Mouse (Mus musculus) liver, embryonic 14.5 days (tissue): ENCODE results near the gene Ntrk3. TPM values are rescaled to one million over a fixed set of nuclear protein-coding genes. Genes with fewer than 3 reads are reported as not detected.

Source experiments
- ATAC-seq: fragments of 200-750 bp; cut with Nextera tagmentation; 2 replicates; pipeline ENCODE4 v1.8.0; 2017; ENCODE audit warnings: moderate number of reproducible peaks, mild to moderate bottlenecking, moderate library complexity; ENCODE audit not compliant: insufficient read depth
- DNase-seq, 3 experiments: peaks; one replicate each; pipeline ENCODE4 v3.0.0-alpha.2; 2012 to 2013; ENCODE audit warnings: low read depth in 3 of 3, low spot score in 3 of 3
- H3K27ac ChIP-seq: fragments of 300-500 bp; sonication (generic); 2 replicates; pipeline ENCODE4 v1.5.1; 2014; ENCODE audit warnings: moderate library complexity, mild to moderate bottlenecking, control low read depth, inconsistent platforms
- H3K27me3 ChIP-seq: fragments of 300-500 bp; sonication (generic); 2 replicates; pipeline ENCODE4 v1.6.1; 2014; ENCODE audit warnings: mild to moderate bottlenecking, low read length, moderate library complexity; ENCODE audit not compliant: control insufficient read depth, insufficient read depth
- H3K36me3 ChIP-seq: fragments of 300-500 bp; sonication (generic); replicated peaks from 2 replicates; pipeline ENCODE4 v1.6.1; 2014; ENCODE audit warnings: low read depth; ENCODE audit not compliant: control insufficient read depth, insufficient read depth
- H3K4me1 ChIP-seq, 2 experiments: fragments of 200-500 bp in 1 of 2; fragments of 300-500 bp in 1 of 2; sonication (generic) in 1 of 2; replicated peaks; 2 replicates each; pipeline ENCODE4 v1.6.1; 2012 to 2014; ENCODE audit warnings: antibody characterized with exemption in 1 of 2, inconsistent platforms in 1 of 2, low read length in 1 of 2; ENCODE audit not compliant: control insufficient read depth in 2 of 2, insufficient read depth in 2 of 2
- H3K4me2 ChIP-seq: fragments of 300-500 bp; sonication (generic); 2 replicates; pipeline ENCODE4 v1.6.1; 2014; ENCODE audit warnings: low read depth, mild to moderate bottlenecking, control low read depth, moderate library complexity
- H3K4me3 ChIP-seq, 2 experiments: fragments of 200-500 bp in 1 of 2; fragments of 300-500 bp in 1 of 2; sonication (generic) in 1 of 2; 2 replicates each; pipeline ENCODE4 v1.5.1; 2012 to 2014; ENCODE audit warnings: low read depth in 2 of 2, low read length in 2 of 2, mild to moderate bottlenecking in 2 of 2, control low read depth in 1 of 2, inconsistent platforms in 1 of 2, moderate library complexity in 1 of 2; ENCODE audit not compliant: insufficient read depth in 1 of 2
- H3K9ac ChIP-seq: fragments of 300-500 bp; sonication (generic); replicated peaks from 2 replicates; pipeline ENCODE4 v1.6.1; 2014; ENCODE audit warnings: mild to moderate bottlenecking, control low read depth, moderate library complexity
- H3K9me3 ChIP-seq: fragments of 300-500 bp; sonication (generic); 2 replicates; pipeline ENCODE4 v1.6.1; 2016; ENCODE audit warnings: low read length, mixed read lengths; ENCODE audit not compliant: control insufficient read depth
- CTCF ChIP-seq: IDR thresholded peaks from 2 replicates; pipeline ENCODE4 v1.5.1; 2016; ENCODE audit warnings: antibody characterized with exemption, low read depth, control low read depth
- EP300 ChIP-seq: IDR thresholded peaks from 2 replicates; pipeline ENCODE4 v1.6.1; 2016; ENCODE audit warnings: antibody characterized with exemption, low read depth
- WGBS: fragments of 180-500 bp; shearing (Covaris S2); extraction: QIAGEN DNeasy Blood & Tissue Kit; methylation state at CpG from one replicate; pipeline ENCODE4 v1.1.7; 2014; ENCODE audit not compliant: insufficient replicate concordance; 5-methylcytosine and 5-hydroxymethylcytosine counted together
- polyA plus RNA-seq, 2 experiments: library from polyadenylated mRNA; depleted of rRNA in 1 of 2; stranded (reverse) in 1 of 2; unstranded in 1 of 2; fragments of >200 nt; fragmentation: Nextera tagmentation in 1 of 2; extraction: Ambion mirVana in 1 of 2; gene quantifications; 2 replicates each; pipeline versions ENCODE4 v1.2.1 to v1.2.3; 2012 to 2014

Gene Ntrk3
- polyA plus RNA-seq, 2 experiments = 0.14 to 0.25 TPM

GRCm38 (mm10) chr7:78589766-78590165 is 148.0 kb downstream of the Ntrk3 start:
- no peaks in the 10 kb centered on the region for H3K4me1 ChIP-seq
- no peak overlapping the region for H3K4me3 ChIP-seq
- no peak overlapping the region for H3K27ac ChIP-seq
- WGBS = 50% methylated on average over 7 of the region's 7 CpGs
- no peak overlapping the region for H3K4me2 ChIP-seq
- no peak overlapping the region for H3K9ac ChIP-seq
- no peak for TF ChIP-seq EP300
- TF ChIP-seq CTCF = no peak
- no peaks in the 10 kb centered on the region for H3K27me3 ChIP-seq
- DNase-seq (no peak), ATAC-seq (no peak)
- H3K9me3 ChIP-seq = no peaks in the 10 kb centered on the region
- no peaks in the 10 kb centered on the region for H3K36me3 ChIP-seq

- no peaks in the 10 kb centered on the region for H3K36me3 ChIP-seq
- ATAC-seq = no peak
These were observed 151.0 kb downstream of the Ntrk3 start for GRCm38 (mm10) chr7:78586800-78587199.

GRCm38 (mm10) chr7:78585960-78586359 is 151.9 kb downstream of the Ntrk3 start:
- no peak overlapping the region for H3K4me2 ChIP-seq
- no peak overlapping the region for H3K27ac ChIP-seq
- 43% methylated on average over 7 of the region's 7 CpGs for WGBS
- no peaks in the 10 kb centered on the region for H3K4me1 ChIP-seq
- no peak for DNase-seq
- TF ChIP-seq EP300 (no peak), CTCF (no peak)
- no peaks in the 10 kb centered on the region for H3K9me3 ChIP-seq
- no peaks in the 10 kb centered on the region for H3K36me3 ChIP-seq
- no peak overlapping the region for H3K9ac ChIP-seq
- no peaks in the 10 kb centered on the region for H3K27me3 ChIP-seq
- H3K4me3 ChIP-seq = no peak overlapping the region
- no peak for ATAC-seq

More at GRCm38 (mm10) chr7:78586800-78587199, 151.0 kb downstream of the Ntrk3 start:
- Histone ChIP-seq H3K4me1 (no peaks in the 10 kb centered on the region), H3K4me2 (no peak overlapping the region), H3K9me3 (no peaks in the 10 kb centered on the region), H3K4me3 (no peak overlapping the region), H3K27me3 (no peaks in the 10 kb centered on the region), H3K9ac (no peak overlapping the region), H3K27ac (no peak overlapping the region)
- TF ChIP-seq EP300 (no peak), CTCF (no peak)
- no peak for DNase-seq
- whole genome bisulfite sequencing = 17% methylated on average over 3 of the region's 3 CpGs

- no peak for TF ChIP-seq EP300
- TF ChIP-seq CTCF = no peak
- Histone ChIP-seq H3K27ac (no peak overlapping the region), H3K9ac (no peak overlapping the region), H3K4me2 (no peak overlapping the region), H3K9me3 (no peaks in the 10 kb centered on the region), H3K4me3 (no peak overlapping the region), H3K27me3 (peaks cover 4% of the 10 kb centered on the region), H3K36me3 (no peaks in the 10 kb centered on the region), H3K4me1 (no peaks in the 10 kb centered on the region)
- ATAC-seq (no peak), DNase-seq (no peak)
- WGBS = 56% methylated on average over 2 of the region's 2 CpGs
These were observed 152.9 kb downstream of the Ntrk3 start for GRCm38 (mm10) chr7:78584936-78585335.

- TF ChIP-seq CTCF (no peak), EP300 (no peak)
- 8% methylated on average over 3 of the region's 3 CpGs for WGBS
- H3K4me2 ChIP-seq = no peak overlapping the region
- no peaks in the 10 kb centered on the region for H3K36me3 ChIP-seq
- H3K27me3 ChIP-seq = peaks cover 9% of the 10 kb centered on the region
- no peak overlapping the region for H3K27ac ChIP-seq
- no peak overlapping the region for H3K4me3 ChIP-seq
- ATAC-seq = no peak
- H3K9ac ChIP-seq = no peak overlapping the region
- no peak for DNase-seq
- H3K4me1 ChIP-seq = no peaks in the 10 kb centered on the region
- no peaks in the 10 kb centered on the region for H3K9me3 ChIP-seq
These were observed 153.3 kb downstream of the Ntrk3 start for GRCm38 (mm10) chr7:78584499-78584898.

- Histone ChIP-seq H3K9ac (no peak overlapping the region), H3K27ac (no peak overlapping the region), H3K4me1 (no peaks in the 10 kb centered on the region), H3K9me3 (no peaks in the 10 kb centered on the region), H3K36me3 (no peaks in the 10 kb centered on the region), H3K4me2 (no peak overlapping the region), H3K4me3 (no peak overlapping the region), H3K27me3 (peaks cover 17% of the 10 kb centered on the region)
- no peak for DNase-seq
- TF ChIP-seq EP300 (no peak), CTCF (no peak)
- ATAC-seq = no peak
- WGBS = 18% methylated on average over 6 of the region's 6 CpGs
These were observed 154.1 kb downstream of the Ntrk3 start for GRCm38 (mm10) chr7:78583678-78584077.
